Mouse (Mus musculus): ENCODE results near the gene Ing1.

DNA sequence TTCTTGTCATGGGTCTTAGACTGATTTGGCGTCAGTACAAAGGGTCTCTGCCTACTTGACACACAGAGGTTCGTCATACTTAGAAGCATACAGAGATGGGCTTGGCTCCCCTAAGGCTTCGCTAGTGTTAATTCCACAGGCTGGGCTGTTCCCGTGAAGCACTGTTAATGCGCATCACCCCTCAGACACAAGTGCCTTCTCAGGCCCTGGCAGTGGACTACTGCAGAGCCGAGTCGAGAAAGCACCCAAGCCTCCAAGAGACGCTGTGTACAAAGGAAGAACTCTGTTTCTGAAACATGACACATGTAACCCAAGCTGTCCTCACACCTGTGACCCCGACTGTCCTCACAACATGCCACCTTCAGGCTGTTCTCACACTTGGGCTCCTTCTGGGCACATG, 4.8 kb downstream of the Ing1 start:
- TF ChIP-seq HCFC1 (IDR thresholded peaks at IDR 0.05; ENCODE audit: borderline replicate concordance, insufficient read depth, low read length) = no peak
- no peak for TF ChIP-seq ZC3H11A (IDR thresholded peaks at IDR 0.05; ENCODE audit: borderline replicate concordance, low read depth, low read length)
